Mouse (Mus musculus): ENCODE data around the gene Pdzd2.

The Pdzd2 gene

DNA sequence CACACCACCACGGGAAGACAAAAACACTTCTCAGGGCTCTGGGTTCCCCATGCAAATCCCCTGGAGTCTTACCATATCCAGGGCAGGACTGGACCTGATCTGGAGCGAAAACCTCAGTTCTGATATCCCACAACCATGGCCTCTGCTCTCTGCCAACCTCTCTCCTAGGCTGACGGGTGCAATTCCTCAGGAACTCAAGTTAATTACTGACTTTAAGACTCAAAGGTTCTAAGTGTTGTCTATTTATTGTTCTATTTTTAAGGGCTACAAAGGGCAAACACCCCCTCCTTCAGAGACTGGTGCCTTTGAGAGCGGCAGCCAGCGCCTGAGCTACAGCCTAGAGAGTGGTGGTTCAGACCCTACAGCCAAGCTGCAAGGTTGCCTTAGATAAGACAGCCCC lies 65.7 kb downstream of the Pdzd2 start:
- DNase-seq (ENCODE audit: low read depth, low spot score): no peak

- peak; percentile 16 for DNase-seq (ENCODE audit: low read depth, low spot score)
Observed at GRCm38 (mm10) chr15:12667760-12668520, 71.8 kb downstream of the Pdzd2 start.

- DNase-seq (ENCODE audit: low read depth, low spot score): no peak
Observed at GRCm38 (mm10) chr15:12665946-12666345, 73.8 kb downstream of the Pdzd2 start.

- DNase-seq (ENCODE audit: low read depth, low spot score): no peak
Observed at GRCm38 (mm10) chr15:12663351-12663750, 76.4 kb downstream of the Pdzd2 start.

DNA sequence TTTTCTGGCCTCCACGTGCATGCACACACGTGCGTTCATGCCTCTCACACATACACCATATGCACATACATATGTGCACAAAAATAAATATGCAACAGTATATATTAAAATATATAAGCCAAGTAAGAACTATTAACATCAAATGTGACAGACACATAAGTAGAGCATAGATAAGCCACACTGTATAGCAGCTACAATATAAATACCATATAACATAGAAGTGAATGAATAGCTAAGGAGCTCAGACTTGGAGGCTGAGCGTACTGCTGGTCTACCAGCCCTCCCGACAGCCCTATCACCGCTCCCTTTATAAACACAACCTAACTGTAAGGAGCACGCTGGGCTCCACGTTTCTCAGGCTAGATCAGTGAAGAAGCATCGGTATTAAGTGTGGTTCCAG lies 79.4 kb downstream of the Pdzd2 start:
- DNase-seq (ENCODE audit: low read depth, low spot score): no peak

GRCm38 (mm10) chr15:12655959-12656662 lies 83.6 kb downstream of the Pdzd2 start:
- no peak for DNase-seq (ENCODE audit: low read depth, low spot score)

DNA sequence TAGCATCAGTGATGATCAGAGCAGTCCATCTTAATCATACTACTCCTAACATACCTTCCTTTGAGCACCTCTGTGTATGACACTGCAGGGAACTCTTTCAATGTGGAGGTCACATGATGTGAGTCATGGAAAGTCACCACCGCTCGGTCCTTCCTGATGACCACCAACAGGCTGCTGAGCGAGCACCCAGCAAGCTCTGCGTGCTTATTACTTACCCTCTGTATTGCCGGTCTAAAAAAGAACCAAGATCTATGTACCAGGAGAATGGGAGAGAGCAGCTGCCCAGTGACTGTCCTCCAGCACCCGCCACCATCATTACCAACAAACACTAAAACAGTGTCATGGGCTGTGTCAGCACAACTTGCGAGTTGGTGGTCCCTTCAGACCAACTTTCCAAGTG lies 84.4 kb downstream of the Pdzd2 start:
- no peak for DNase-seq (ENCODE audit: low read depth, low spot score)

DNA sequence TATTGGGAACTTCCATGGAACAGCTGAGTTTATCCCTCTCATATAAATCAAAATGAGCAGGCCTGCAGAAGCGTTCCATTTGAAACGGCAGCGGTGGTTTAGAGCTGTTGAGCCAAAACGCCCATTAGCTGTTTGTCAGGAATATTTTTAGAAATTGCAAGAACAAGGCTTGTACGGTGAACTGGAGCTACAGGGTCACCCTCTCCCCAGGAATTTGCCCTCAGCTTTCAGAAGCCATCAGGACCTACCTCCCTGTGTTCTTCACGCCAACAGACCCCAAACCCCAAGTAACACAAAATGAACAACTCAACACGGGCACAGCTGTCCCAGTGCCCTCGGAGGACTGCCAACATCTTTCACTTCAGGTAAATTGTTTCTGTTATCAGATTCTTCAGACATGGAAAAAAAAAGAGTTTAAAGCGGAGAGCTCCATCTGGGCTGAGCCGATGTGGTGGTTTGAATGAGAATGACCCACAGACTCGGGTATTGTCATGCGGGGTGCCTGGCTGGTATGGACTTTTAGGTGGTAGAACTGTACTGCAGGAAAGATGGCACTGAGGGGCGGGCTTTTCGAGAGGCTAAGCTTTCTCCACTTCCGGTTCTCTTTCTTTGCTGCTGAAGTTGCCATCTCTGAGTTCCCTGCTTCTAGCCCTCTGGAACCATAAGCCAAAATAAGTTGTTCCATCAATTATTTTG lies 87.2 kb downstream of the Pdzd2 start:
- DNase-seq (ENCODE audit: low read depth, low spot score): no peak

- DNase-seq (ENCODE audit: low read depth, low spot score): no peak
Observed at GRCm38 (mm10) chr15:12650236-12650635, 89.5 kb downstream of the Pdzd2 start.

DNA sequence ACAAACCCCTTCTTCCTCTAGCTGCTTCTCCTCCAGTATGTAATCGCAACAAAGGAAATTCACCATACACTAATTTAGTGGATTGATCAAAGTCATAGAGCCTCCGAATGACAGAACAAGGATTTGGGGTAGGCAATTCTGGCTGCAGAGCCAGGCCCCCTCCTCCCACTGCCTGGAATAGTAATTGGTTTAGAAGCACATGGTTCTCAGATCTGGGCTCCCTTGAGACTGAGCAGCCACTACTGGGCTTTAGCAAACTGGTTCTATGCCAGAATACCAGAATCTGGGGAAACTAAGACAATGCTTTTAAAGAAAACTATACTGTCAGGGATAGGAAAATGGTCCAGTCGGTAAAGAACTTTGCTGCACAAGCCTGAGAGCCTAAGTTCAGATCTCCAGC lies 90.0 kb downstream of the Pdzd2 start:
- no peak for DNase-seq (ENCODE audit: low read depth, low spot score)

- DNase-seq (ENCODE audit: low read depth, low spot score): no peak
Observed at GRCm38 (mm10) chr15:12649131-12649530, 90.6 kb downstream of the Pdzd2 start.

DNA sequence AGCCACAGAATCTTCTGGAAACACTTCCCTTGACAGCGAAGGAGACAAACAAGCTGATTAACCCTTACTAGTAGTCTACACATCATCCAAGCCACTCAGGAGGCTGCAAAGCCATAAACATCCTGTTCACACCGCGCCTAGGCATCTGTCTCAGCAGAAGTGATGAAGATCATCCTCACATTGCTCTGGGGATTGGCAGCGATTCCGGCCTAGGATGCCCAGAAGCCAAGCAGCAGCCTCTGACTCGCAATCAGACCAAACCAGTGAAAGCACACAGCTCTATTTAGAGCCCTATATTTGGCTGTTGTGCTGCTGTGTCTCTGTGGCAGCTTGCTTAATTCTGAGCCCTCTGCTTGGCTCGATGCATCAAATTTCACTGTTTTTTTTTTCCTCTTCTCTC lies 99.0 kb downstream of the Pdzd2 start:
- DNase-seq (ENCODE audit: low read depth, low spot score): no peak

DNA sequence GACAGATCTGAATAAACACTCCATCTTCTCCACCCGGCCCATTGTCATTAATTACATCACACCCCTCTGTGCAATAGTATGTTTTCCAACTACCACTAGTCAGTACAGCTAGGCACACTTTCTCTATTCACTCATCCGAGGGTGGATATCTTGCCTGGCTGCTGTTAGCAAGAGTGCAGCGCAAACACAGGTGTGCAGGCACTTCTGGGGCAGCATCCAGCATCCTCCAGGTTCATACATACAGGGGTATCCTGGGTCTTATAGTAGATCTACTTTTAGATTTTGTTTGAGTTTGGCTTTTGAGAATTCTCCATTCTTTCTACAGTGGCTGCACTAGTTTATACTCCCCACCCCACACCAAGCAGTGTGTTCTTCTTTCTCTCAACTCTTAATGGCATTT lies 99.9 kb downstream of the Pdzd2 start:
- DNase-seq (ENCODE audit: low read depth, low spot score): no peak

DNA sequence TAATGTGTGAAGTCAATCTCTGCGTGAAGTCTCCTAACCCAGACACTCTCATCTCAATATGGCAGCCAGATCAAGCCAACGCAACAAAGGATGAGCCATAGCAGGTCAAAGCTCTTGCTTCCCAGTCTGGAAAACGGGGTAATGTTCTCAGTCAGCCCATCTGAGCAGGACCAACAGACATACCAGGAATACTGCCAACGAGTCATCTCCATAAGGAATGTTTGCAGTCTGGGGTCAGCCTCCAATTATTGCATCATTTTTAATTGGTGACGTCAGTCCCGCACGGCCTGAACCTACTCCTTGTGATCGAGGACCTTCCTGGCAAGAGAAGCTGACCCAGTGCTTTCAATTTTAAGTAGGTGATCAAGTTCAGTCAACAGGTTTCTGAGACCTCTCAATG lies 100.5 kb downstream of the Pdzd2 start:
- DNase-seq (ENCODE audit: low read depth, low spot score): no peak

- DNase-seq (ENCODE audit: low read depth, low spot score): no peak
Observed at GRCm38 (mm10) chr15:12638370-12639030, 101.2 kb downstream of the Pdzd2 start.

DNA sequence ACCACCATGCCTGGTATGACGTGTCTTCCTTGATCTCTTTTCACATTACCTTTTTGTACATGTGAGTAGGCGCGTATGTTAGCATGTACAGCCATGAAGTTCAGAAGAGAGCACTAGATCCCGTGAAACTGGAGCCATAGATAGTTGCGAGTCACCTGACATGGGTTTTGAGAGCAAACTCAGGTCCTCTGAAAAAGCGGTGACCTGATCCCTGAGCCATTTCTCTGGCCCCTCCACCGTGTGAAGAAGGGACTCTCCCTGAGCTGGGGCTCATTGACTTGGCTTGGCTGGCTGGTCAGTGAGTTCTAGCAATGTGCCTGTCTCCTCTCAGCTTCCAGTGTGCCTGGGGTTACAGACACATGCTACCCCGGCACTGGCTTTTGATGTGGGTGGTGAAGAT lies 102.2 kb downstream of the Pdzd2 start:
- DNase-seq (ENCODE audit: low read depth, low spot score): no peak

GRCm38 (mm10) chr15:12636386-12636785 lies 103.3 kb downstream of the Pdzd2 start:
- no peak for DNase-seq (ENCODE audit: low read depth, low spot score)

DNA sequence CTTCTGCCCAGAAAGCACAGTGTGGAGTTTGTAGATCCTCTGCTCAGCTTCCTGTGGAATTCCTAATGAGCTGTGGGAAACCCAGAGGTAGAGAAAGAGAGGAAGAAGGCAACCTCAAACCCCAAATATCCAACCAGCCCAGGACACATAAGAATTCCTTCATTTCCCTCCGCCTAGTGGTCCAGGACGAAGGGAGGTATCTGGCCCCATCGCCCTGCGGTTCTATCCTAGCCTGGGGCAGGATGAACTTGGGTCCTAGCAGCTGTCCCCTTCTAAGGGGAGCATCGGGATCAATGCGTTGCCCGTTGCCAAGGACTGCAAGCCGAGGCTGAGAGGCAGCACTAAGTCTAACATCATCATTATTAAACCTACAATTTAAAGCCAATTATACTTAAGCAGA lies 104.8 kb downstream of the Pdzd2 start:
- no peak for DNase-seq (ENCODE audit: low read depth, low spot score)

DNA sequence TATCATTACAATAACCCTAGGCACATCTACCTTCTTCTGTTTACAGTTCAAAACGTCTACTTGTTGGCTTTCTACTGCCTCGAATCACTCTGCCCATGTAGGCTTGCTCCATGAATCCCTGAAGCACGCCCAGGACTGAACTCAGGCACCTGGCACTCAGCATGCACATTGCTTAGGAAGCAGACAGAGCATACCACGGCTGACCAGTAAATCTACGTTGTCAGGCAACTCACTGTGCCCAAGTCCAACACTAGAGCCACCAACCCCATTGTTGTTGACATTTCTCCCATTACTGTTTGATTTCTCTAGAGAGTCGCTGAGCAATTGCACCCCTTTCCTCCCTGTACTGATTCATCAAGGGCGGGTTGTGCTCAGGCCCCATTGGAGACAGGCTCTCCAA lies 110.6 kb downstream of the Pdzd2 start:
- DNase-seq (ENCODE audit: low read depth, low spot score): no peak

GRCm38 (mm10) chr15:12628451-12628850 lies 111.3 kb downstream of the Pdzd2 start:
- no peak for DNase-seq (ENCODE audit: low read depth, low spot score)

GRCm38 (mm10) chr15:12626930-12627329 lies 112.8 kb downstream of the Pdzd2 start:
- no peak for DNase-seq (ENCODE audit: low read depth, low spot score)

GRCm38 (mm10) chr15:12626166-12626565 lies 113.6 kb downstream of the Pdzd2 start:
- no peak for DNase-seq (ENCODE audit: low read depth, low spot score)

All from CD4-positive helper T cell, adult 2 months (primary cell).